Mouse (Mus musculus) cerebellum, adult 2 months (tissue): ENCODE measurements at regions not wholly inside any gene's neighbourhood (a gene's known extent, or its start where the extent isn't known, plus 50 kb on each side); places are given as distances from the start of the nearest gene placed in this dataset.

Experiments used
- CTCF ChIP-seq: fragments of 200-500 bp; IDR thresholded peaks from 2 replicates; pipeline ENCODE4 v1.5.1; 2011; ENCODE audit warnings: low read depth, mild to moderate bottlenecking, control low read depth, low read length, moderate library complexity, borderline replicate concordance; ENCODE audit not compliant: insufficient read depth
- POLR2A ChIP-seq: fragments of 200-500 bp; IDR thresholded peaks from 2 replicates; pipeline ENCODE4 v1.6.1; 2011; ENCODE audit warnings: low read length, control low read depth, borderline replicate concordance; ENCODE audit not compliant: insufficient read depth

- TF ChIP-seq CTCF, result no peak
- TF ChIP-seq POLR2A, result no peak
These were observed 91.8 kb upstream of the Bmp2k start for GRCm38 (mm10) chr5:96905572-96906271.
